Mouse (Mus musculus) midbrain, postnatal 0 days (tissue): ENCODE data around the gene Rbp2. TPM values are rescaled to one million over a fixed set of nuclear protein-coding genes. Genes with fewer than 3 reads are reported as not detected.

Experiments
- ATAC-seq: fragments of 200-750 bp; cut with Nextera tagmentation; 2 replicates; pipeline ENCODE4 v1.8.0; 2017; ENCODE audit warnings: moderate number of reproducible peaks, mild to moderate bottlenecking, moderate TSS enrichment, moderate library complexity; ENCODE audit not compliant: low FRiP score
- DNase-seq: peaks from one replicate; pipeline ENCODE4 v3.0.0-alpha.2; 2015; ENCODE audit warnings: low spot score
- H3K27ac ChIP-seq: fragments of 300-500 bp; sonication (generic); 2 replicates; pipeline ENCODE4 v1.5.1; 2014; ENCODE audit warnings: low read depth, mild to moderate bottlenecking, low read length, mixed read lengths
- H3K27me3 ChIP-seq: fragments of 300-500 bp; sonication (generic); 2 replicates; pipeline ENCODE4 v1.6.1; 2014; ENCODE audit warnings: low read length, control low read depth, mixed read lengths; ENCODE audit not compliant: insufficient read depth
- H3K36me3 ChIP-seq: fragments of 300-500 bp; sonication (generic); 2 replicates; pipeline ENCODE4 v1.6.1; 2014; ENCODE audit warnings: low read length, control low read depth, mixed read lengths; ENCODE audit not compliant: insufficient read depth
- H3K4me1 ChIP-seq: fragments of 300-500 bp; sonication (generic); 2 replicates; pipeline ENCODE4 v1.6.1; 2014; ENCODE audit warnings: mild to moderate bottlenecking, control low read depth, antibody characterized with exemption, low read length, mixed read lengths; ENCODE audit not compliant: insufficient read depth
- H3K4me2 ChIP-seq: fragments of 300-500 bp; sonication (generic); 2 replicates; pipeline ENCODE4 v1.6.1; 2014; ENCODE audit warnings: low read depth, mild to moderate bottlenecking, low read length, mixed read lengths; ENCODE audit not compliant: poor library complexity, severe bottlenecking
- H3K4me3 ChIP-seq: fragments of 300-500 bp; sonication (generic); 2 replicates; pipeline ENCODE4 v1.5.1; 2014; ENCODE audit warnings: low read depth, mild to moderate bottlenecking, low read length, moderate library complexity
- H3K9ac ChIP-seq: fragments of 300-500 bp; sonication (generic); replicated peaks from 2 replicates; pipeline ENCODE4 v1.6.1; 2014; ENCODE audit warnings: mild to moderate bottlenecking, low read length, moderate library complexity, mixed read lengths; ENCODE audit not compliant: poor library complexity, severe bottlenecking
- H3K9me3 ChIP-seq: fragments of 300-500 bp; sonication (generic); 2 replicates; pipeline ENCODE4 v1.6.1; 2016; ENCODE audit warnings: low read length, control low read depth
- CTCF ChIP-seq: IDR thresholded peaks from 2 replicates; pipeline ENCODE4 v1.5.1; 2016; ENCODE audit warnings: antibody characterized with exemption, mild to moderate bottlenecking
- WGBS: fragments of 180-500 bp; shearing (Covaris S2); extraction: QIAGEN DNeasy Blood & Tissue Kit; methylation state at CpG from one replicate; pipeline ENCODE4 v1.1.7; 2014; 5-methylcytosine and 5-hydroxymethylcytosine counted together
- polyA plus RNA-seq: library from polyadenylated mRNA; unstranded; fragments of >200 nt; fragmentation: Nextera tagmentation; extraction: Ambion mirVana; gene quantifications from 2 replicates; pipeline ENCODE4 v1.2.1, GENCODE M21; 2015
- total RNA-seq: library from RNA; depleted of rRNA; stranded (reverse); fragments of >200 nt; gene quantifications from 2 replicates; pipeline ENCODE4 v1.2.3, GENCODE M21; 2014

The Rbp2 gene
- total and polyA plus RNA-seq, 2 experiments from 2014 or later: 0.32 TPM; not detected in 1

- no peak for DNase-seq
- H3K27me3 ChIP-seq: no peaks in the 10 kb centered on the region
- H3K4me1 ChIP-seq: no peaks in the 10 kb centered on the region
- 33% methylated on average over 7 of the region's 7 CpGs for WGBS
- ATAC-seq: no peak
- no peak overlapping the region for H3K4me3 ChIP-seq
- H3K9me3 ChIP-seq: no peaks in the 10 kb centered on the region
- no peak overlapping the region for H3K27ac ChIP-seq
- TF ChIP-seq CTCF: no peak
- H3K9ac ChIP-seq: no peak overlapping the region
- no peak overlapping the region for H3K4me2 ChIP-seq
- no peaks in the 10 kb centered on the region for H3K36me3 ChIP-seq
These were observed 39.6 kb downstream of the Rbp2 start for GRCm38 (mm10) chr9:98525543-98525924.

- Histone ChIP-seq H3K4me1 (no peaks in the 10 kb centered on the region), H3K27ac (no peak overlapping the region), H3K9ac (no peak overlapping the region), H3K4me3 (no peak overlapping the region), H3K36me3 (no peaks in the 10 kb centered on the region), H3K4me2 (no peak overlapping the region), H3K9me3 (no peaks in the 10 kb centered on the region), H3K27me3 (no peaks in the 10 kb centered on the region)
- DNase-seq: peak; percentile 26
- ATAC-seq: no peak
- 75% methylated on average over 7 of the region's 7 CpGs for WGBS
- TF ChIP-seq CTCF: no peak
These were observed 41.3 kb downstream of the Rbp2 start for GRCm38 (mm10) chr9:98527226-98527625.

GRCm38 (mm10) chr9:98529776-98530175 lies 43.9 kb downstream of the Rbp2 start:
- Histone ChIP-seq H3K4me1 (no peaks in the 10 kb centered on the region), H3K27me3 (no peaks in the 10 kb centered on the region), H3K4me2 (no peak overlapping the region), H3K4me3 (no peak overlapping the region), H3K9me3 (no peaks in the 10 kb centered on the region), H3K27ac (no peak overlapping the region), H3K9ac (no peak overlapping the region), H3K36me3 (no peaks in the 10 kb centered on the region)
- no peak for TF ChIP-seq CTCF
- no peak for ATAC-seq
- 66% methylated on average over 4 of the region's 4 CpGs for WGBS
- no peak for DNase-seq

GRCm38 (mm10) chr9:98530999-98531398 lies 45.1 kb downstream of the Rbp2 start:
- H3K4me3 ChIP-seq: no peak overlapping the region
- 49% methylated on average over 2 of the region's 2 CpGs for WGBS

GRCm38 (mm10) chr9:98534675-98535280 lies 48.9 kb downstream of the Rbp2 start:
- no peak overlapping the region for H3K4me2 ChIP-seq
- H3K4me1 ChIP-seq: no peaks in the 10 kb centered on the region
- H3K4me3 ChIP-seq: no peak overlapping the region
- no peaks in the 10 kb centered on the region for H3K36me3 ChIP-seq
- ATAC-seq (no peak), DNase-seq (no peak)
- no peaks in the 10 kb centered on the region for H3K9me3 ChIP-seq
- no peak for TF ChIP-seq CTCF
- H3K27me3 ChIP-seq: no peaks in the 10 kb centered on the region
- H3K27ac ChIP-seq: no peak overlapping the region
- 82% methylated on average over 4 of the region's 4 CpGs for WGBS
- H3K9ac ChIP-seq: no peak overlapping the region

More at GRCm38 (mm10) chr9:98530999-98531398, 45.1 kb downstream of the Rbp2 start:
- Histone ChIP-seq H3K9me3 (no peaks in the 10 kb centered on the region), H3K27ac (no peak overlapping the region), H3K4me2 (no peak overlapping the region), H3K36me3 (no peaks in the 10 kb centered on the region), H3K27me3 (no peaks in the 10 kb centered on the region), H3K9ac (no peak overlapping the region), H3K4me1 (no peaks in the 10 kb centered on the region)
- TF ChIP-seq CTCF: no peak
- no peak for DNase-seq
- no peak for ATAC-seq

- ATAC-seq: no peak
- peak; percentile 61 for TF ChIP-seq CTCF
These were observed 49.8 kb downstream of the Rbp2 start for GRCm38 (mm10) chr9:98535763-98536162.

More at GRCm38 (mm10) chr9:98535763-98536162, 49.8 kb downstream of the Rbp2 start:
- H3K27me3 ChIP-seq: no peaks in the 10 kb centered on the region
- no peaks in the 10 kb centered on the region for H3K4me1 ChIP-seq
- H3K4me2 ChIP-seq: no peak overlapping the region
- H3K9me3 ChIP-seq: no peaks in the 10 kb centered on the region
- H3K4me3 ChIP-seq: no peak overlapping the region
- H3K27ac ChIP-seq: no peak overlapping the region
- no peak for DNase-seq
- H3K9ac ChIP-seq: no peak overlapping the region
- H3K36me3 ChIP-seq: no peaks in the 10 kb centered on the region
